Mouse (Mus musculus) liver, adult (tissue): Measurements from ENCODE around the gene Cryl1.

Source experiments
- GATA4 ChIP-seq: IDR thresholded peaks from 2 replicates; pipeline ENCODE4 v1.6.1; 2014; ENCODE audit warnings: mild to moderate bottlenecking, low read length; ENCODE audit not compliant: insufficient replicate concordance

Gene Cryl1

GRCm38 (mm10) chr14:57385667-57386066, 12.7 kb downstream of the Cryl1 start:
- TF ChIP-seq GATA4, result no peak

DNA sequence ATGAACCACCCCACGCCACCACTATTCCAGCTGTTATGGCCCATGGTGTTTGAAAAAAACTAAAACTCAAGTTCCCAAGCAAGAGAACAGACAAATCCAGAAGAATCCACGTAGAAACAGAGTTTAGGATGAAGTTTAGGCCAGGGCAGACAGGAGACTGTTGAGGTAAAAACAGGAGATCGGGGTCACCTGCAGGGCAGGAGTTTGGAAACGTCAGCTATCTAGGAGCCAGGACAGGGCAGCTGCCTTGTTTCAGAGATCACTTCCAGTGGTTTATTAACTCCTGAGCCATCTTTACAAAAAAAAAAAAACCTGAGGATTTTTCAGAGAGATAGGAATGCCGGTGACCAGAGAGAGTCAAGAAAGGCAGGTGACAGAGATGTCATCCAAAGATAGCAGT, 20.8 kb downstream of the Cryl1 start:
- no peak for TF ChIP-seq GATA4

- no peak for TF ChIP-seq GATA4
These were observed 21.4 kb downstream of the Cryl1 start for GRCm38 (mm10) chr14:57376956-57377355.

GRCm38 (mm10) chr14:57376016-57376415, 22.3 kb downstream of the Cryl1 start:
- no peak for TF ChIP-seq GATA4

GRCm38 (mm10) chr14:57375205-57375604, 23.1 kb downstream of the Cryl1 start:
- peak; percentile 75; the same call in 1 of the 2 replicates for TF ChIP-seq GATA4

DNA sequence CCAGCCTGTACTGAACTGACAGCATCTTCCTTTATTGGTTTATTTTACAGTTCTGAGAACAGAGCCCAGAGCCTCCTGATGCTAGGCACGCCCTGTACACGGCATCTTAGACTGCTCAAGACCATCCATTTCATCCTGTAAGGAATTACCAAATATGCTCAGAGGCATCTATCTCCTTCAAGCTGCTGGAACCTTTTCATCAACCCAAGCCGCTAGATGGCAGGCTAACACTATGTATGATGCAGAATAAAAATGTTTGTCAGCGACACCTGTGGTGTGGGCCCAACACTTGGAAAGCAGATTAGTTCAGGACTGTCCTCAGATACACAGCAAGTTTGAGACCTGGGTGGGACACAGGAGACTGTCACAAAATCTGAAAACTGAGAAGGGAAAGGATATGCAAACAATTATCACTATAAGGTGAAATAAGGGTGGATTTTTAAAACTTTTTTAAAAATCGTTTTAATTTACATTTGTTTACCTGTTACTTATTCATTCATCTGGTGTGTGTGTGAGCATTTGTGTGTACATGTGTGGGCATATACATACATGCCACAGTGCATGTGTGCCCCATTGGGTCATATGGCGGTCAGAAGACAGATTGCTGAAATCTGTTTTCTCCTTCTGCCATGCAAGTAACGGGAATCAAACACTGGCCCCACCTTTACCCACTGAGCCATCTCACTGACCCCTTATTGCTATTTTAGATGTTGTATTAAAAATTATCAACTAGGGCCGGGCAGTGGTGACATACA, 25.8 kb downstream of the Cryl1 start:
- no peak for TF ChIP-seq GATA4

- no peak for TF ChIP-seq GATA4
These were observed 31.0 kb downstream of the Cryl1 start for GRCm38 (mm10) chr14:57367327-57367726.

DNA sequence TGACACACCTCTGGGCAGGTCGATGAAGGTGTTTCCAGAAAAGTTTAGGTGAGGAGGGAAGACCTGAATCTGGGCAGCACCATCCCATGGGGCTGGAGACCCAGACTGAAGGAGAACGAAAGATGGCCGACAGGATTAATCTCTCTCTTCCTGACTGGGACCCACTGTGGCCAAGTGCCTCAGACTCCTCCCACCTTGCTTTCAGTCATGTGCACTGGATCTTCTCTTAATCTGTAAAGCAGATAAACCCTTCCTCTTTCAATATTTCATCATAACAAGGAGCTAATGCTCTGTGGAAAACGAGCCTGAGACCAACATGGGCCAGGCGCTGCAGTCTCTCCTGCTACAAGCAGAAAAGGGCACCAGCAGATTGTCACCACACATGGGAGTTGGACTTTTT, 31.6 kb downstream of the Cryl1 start:
- TF ChIP-seq GATA4, result no peak

DNA sequence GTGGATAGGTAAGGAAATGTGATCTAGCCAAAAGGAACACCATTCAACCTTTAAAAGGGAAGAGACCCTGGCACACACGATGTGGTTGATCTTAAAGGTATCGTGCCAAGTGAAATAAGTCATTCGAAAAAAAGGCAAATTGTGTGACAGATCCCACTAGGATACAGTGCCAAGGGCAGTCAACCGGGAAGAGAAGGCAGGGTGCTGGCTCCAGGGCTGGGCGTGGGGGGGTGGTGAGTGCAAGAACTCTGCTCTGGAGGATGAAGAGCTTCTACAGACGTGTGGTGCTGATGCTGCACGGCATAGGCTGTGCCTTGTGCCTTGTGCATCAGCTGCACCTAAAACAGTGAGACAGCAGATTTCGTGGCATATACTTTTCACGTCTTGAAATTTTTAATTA, 33.0 kb downstream of the Cryl1 start:
- TF ChIP-seq GATA4, result no peak

- no peak for TF ChIP-seq GATA4
These were observed 34.5 kb downstream of the Cryl1 start for GRCm38 (mm10) chr14:57363833-57364232.

DNA sequence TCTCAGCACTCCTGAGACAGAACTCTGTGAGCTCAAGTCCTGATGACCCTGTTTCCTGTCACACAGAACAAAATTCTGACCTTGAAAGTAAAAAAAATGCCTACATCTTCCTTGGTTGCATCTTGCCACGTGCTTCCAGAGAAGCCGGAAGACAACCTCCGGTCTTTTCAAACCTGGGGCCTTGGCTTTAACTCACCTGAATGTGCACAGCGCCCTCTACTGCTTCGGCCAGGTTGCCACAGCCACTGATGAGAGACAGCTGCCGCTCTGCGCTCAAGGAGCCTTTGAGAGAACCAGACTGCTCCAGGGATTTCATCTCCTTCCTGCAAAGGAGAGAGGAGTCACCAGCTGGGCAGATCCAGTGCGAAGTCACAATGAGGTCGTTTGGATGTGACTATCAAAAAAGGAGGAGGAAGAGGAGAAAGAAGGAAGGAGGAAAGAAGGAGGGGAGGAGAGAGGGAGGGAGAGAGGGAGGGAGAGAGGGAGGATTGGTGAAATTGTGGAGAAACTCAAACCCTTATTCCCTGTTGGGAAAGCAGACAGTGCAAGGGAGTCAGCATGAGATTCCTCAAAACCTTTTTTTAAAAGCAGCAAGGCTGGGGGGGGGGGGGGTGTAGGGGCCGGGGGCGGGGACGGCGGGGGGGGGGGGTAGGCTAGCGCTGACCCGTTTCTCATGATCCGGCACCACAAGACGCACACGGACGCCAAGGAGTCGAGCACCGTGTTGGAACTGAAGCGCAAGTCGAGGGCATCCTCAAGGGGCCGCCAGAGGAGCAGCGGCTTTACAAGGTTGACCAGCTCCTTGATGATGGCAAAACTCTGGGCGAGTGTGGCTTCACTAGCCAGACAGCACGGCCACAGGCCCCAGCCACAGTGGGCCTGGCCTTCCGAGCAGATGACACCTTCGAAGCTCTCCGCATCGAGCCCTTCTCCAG, 35.3 kb downstream of the Cryl1 start:
- no peak for TF ChIP-seq GATA4

DNA sequence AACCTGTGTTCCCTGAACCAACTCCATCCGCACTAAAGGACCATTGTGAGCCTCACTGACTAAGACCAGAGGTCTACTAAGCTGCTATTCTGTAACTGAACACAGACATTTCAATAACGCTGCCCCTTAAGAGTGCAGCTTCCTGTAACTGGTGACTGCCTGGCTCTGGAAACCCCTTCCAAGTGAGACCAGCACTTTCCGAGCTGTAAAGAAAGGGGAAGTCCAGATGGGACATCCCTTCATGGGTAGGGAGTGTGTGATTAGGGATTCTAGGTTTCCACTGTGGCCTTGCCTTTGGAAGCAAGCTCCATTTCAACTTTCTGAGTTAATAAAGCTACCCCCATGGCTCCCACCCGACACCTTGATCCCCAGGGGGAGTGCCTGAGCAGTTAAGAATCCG, 41.3 kb downstream of the Cryl1 start:
- no peak for TF ChIP-seq GATA4

- no peak for TF ChIP-seq GATA4
These were observed 46.7 kb downstream of the Cryl1 start for GRCm38 (mm10) chr14:57351521-57352235.

- TF ChIP-seq GATA4, result no peak
These were observed 48.4 kb downstream of the Cryl1 start for GRCm38 (mm10) chr14:57349955-57350354.

DNA sequence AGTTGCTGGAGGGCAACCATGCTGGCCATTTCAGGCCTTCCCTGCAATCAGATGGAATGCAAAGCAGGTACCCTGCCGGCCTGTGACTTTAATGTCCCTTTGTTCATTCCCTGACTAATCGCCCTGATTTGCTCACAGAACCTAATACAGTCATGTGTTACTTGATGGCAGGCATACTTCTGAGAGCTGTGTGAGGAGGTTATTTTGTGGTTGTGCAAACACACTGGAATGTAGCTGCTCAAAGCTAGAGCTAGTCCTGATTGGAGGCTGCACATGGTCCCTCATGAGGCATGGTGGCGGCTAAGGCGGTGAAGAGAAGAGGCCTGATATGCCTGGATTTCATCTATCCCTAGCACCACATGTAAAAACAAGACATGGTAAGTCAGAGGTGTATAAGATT, 50.2 kb downstream of the Cryl1 start:
- TF ChIP-seq GATA4, result no peak

- TF ChIP-seq GATA4, result no peak
These were observed 52.2 kb downstream of the Cryl1 start for GRCm38 (mm10) chr14:57346135-57346534.
